Mouse (Mus musculus) heart, postnatal 25 days (tissue): ENCODE measurements around the gene Tecta. TPM values are rescaled to one million over a fixed set of nuclear protein-coding genes. Genes with fewer than 3 reads are reported as not detected.

Source experiments
- microRNA-seq: library from miRNA; unstranded; fragments of <30 nt; microRNA quantifications from one replicate; pipeline ENCODE4 v1.2.0, GENCODE M21; 2022
- total RNA-seq, 2 experiments: library from RNA; stranded (reverse); gene quantifications; 2 replicates each; pipeline ENCODE4 v1.2.3; 2021

Tecta gene
- total RNA-seq, 2 experiments from 2014 or later, result 0.05 TPM; not detected in 1

Small RNAs within 50 kb of the gene (microRNA-seq; reads per million reads assigned to microRNA genes)
- not detected for gene Gm44311

Other genes with a start within 250 kb of the Tecta start
- 10 to 100 TPM; 14.7 to 14.9 TPM for gene Sc5d, start 135.7 kb downstream of the Tecta start, total RNA-seq
- gene Tbcel, start 107.9 kb upstream of the Tecta start, total RNA-seq, result 10 to 100 TPM; 19.0 to 20.1 TPM